Mouse (Mus musculus) 3T3-L1 (cell line): ENCODE results near the gene Rab3il1.
A peak's percentile ranks its signal among the peaks of the same experiment; 100 is the strongest.

Experiments used
- DNase-seq: peaks from one replicate; pipeline ENCODE4 v3.0.0-alpha.2; 2015; ENCODE audit warnings: low read depth, low spot score

Rab3il1 gene

DNA sequence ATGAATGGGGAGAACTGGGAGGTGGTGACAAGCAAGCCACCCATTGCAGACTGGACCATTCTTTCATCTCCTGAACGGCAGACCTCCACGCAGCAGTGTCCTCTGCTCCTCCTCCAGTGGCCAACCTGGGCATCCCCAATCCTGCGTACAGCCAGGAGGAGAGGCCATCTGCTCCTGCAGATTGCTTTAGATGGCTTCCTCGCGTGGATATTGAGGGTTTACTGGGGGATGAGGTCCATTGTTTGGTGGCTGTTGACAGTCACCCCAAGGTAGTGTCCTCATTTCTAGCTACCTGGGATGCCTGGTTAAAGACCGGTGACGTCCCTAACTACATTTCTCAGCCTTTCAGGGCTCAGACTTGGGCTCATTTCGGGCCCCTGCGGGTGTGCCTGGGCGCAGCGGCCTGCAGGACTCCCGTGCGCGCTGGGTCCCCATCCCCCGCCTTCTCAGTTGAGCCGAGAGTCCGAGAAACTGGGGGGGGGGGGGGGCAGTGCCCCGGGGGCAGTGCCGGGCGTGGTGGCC is 39.5 kb downstream of the Rab3il1 start:
- DNase-seq: no peak

DNA sequence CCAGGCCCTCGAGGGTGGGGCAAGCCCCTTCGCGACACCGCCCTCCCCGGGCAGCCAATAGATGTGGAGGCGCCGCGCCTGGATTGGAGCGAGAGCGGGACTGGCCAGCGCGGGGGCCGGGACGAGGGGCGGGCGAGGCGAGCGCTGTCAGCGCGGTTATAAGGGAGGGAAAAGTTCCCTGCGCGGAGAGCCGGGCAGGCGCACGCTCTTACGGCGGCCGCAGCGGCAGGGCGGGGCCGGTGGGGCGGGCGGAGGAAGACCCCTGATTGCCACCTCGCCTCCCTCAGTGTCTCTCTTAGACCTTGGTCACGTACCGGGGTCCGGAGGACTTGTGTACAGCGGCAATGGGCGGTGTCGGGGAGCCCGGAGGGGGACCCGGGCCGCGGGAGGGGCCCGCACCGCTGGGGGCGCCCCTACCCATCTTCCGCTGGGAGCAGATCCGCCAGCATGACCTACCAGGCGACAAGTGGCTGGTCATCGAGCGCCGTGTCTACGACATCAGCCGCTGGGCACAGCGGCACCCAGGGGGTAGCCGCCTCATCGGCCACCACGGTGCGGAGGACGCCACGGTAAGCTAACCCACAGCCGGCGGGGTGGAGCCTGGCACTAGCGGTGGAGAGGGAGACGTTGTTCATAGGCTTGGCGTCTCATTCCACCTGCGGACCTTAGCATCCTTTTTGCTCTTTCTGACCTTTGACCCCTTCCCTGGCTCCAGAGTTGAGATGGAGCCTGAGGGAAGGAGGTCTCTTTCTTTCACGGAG is 40.1 kb downstream of the Rab3il1 start, which contains the start of gene Fads3:
Fads3 (plus strand) TSS at position 182 of the 761 bp plus-strand sequence.
- peak; percentile 68 for DNase-seq

DNA sequence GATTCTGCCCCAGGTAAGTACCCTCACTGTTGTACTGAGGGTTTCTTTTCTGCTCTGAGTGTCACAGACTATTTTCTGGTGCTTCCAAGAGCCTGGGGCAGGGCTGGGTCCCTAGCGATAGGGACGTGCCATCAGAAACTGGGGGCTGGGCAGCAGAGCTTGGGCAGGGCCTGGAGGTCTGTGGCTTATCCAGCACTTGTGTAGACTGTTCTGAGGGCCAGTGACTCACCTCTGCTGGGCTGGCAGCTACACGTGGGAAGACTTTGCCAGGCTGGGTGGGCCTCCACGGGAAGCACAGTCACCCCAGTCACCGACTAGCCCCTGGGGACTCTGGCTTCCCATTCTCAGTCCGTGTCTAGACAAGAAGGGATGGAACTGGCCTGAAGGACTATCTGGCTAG is 40.8 kb downstream of the Rab3il1 start:
- peak; percentile 87 for DNase-seq

DNA sequence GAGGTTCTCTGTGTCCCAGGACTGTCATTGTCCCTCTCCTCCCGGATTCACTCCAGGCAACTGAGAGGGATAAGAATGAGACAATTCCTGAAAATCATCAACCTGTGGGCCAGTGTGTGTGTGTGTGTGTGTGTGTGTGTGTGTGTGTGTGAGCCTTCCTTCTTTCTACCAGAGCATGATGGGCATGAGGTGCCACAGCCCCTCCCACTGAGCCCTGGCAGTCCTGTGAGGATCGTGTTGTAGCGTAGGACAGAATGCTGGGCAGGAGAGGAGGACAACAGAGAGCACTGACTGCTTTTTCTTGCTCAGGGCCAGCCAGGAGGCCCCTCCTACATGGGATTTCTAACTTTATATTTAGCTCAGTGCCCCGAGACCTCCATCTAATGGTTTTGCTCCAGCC is 41.3 kb downstream of the Rab3il1 start:
- DNase-seq: peak; percentile 80

DNA sequence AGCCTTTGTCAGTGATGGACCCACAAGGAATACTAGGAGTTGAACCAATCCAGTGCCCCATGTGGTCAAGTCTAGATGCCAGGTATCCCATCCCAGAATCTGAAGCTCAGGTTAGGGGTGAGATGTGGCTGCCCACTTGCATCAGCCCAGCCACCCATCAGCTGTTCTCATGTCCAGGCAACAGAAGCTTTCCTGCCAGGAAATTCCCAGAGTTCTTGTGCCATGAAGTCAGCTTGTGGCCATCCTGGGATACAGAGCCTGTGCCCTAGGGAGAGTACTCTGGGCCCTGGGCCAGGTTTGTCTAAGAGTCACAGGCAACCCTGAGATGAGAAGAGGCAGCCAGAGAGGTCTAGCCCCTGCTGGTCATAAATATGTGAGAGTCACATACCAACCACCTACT is 42.2 kb downstream of the Rab3il1 start:
- DNase-seq: peak; percentile 100

DNA sequence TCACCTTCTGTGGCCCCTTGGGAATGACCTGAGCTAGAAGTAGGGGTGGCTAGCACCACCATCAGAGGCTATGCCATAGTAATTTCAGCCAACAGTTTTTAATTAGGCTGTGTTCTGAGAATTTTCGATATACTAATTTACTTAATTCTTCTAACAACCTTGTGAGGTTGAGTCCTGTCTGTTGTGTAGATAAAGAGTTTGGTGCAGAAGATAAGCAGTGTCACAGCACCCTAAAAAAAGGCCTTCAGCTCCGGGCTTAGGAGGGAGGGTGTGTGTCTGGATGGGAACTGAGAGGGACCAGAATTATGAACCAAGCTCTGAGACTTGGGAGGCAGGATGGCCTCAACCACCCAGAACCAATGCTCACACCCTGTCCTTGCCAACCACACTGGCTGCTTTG is 44.2 kb downstream of the Rab3il1 start:
- no peak for DNase-seq

DNA sequence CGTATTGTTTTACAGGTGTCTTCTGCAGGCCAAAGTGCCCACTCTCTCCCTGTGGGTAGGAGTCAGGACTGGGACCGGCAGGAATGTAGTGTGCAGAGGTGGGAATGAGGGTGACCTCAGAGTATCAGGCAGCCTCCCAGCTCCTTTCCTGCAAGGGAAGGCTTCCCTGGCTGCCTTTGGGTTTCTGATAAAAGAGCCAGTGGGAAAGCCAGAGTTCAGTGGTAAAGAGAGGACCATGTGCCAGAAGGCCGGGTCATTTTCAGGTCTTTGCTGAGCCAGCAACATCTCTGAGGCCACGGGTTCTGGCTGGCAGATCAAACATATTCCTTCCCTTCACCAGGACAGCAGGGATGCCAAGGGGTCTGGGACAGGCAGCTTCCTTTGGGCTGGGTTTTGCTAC is 44.9 kb downstream of the Rab3il1 start:
- DNase-seq: peak; percentile 40

DNA sequence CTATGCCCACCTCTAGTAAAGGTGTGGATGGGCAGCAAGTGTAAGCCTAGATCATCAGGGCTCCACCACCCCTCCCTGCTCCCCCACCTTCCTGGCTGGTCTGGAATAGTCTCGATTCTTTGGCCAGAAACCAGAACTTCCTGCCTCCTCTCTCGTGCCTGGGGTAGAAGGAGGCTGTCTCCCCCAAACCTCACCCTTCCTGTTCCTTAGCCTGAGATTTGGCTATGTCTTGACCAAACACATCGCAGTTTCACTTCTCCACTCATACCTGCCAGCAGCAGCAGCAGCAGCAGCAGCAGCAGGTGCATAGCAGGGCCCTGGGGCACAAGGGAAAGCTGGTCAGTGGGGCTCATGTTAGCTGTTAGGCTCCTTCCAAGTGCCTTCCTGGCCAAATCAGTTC is 45.5 kb downstream of the Rab3il1 start:
- no peak for DNase-seq

DNA sequence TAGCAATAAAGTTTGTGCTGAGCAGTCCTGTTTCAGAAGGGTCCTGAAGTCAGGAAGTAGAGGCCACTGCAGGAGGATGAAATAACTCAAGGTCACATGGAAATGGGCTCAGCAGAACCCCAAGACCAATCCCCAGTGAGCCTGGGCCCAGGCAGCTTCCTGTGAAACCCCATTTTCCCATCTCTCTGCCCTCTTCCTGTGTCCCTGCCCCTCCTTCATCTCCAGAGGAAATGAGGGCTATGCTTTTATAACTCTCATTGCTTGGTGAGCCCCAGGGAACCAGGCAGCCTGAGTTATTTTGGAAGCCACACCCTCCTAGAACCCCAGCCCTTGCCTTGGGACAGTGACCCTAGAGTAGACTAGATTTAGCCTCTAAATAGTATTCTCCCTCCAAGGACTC is 48.1 kb downstream of the Rab3il1 start:
- DNase-seq: no peak

DNA sequence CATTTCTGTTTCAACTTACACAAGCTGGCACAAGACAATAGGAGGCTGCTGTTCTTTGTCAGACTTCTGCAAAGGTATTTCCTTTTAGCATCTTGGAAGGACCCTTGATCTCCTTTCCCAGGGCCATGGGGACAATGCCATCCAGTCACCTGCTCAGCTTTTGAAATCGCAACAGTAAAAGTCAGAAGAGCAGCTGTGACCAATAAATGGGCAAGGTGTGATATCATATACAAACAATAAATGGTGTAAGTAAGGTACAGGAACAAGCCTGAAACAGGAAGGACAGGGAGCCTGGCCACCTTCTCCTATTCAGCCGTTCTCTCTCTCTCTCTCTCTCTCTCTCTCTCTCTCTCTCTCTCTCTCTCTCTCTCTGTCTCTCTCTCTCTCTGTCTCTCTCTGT is 49.0 kb downstream of the Rab3il1 start:
- no peak for DNase-seq

DNA sequence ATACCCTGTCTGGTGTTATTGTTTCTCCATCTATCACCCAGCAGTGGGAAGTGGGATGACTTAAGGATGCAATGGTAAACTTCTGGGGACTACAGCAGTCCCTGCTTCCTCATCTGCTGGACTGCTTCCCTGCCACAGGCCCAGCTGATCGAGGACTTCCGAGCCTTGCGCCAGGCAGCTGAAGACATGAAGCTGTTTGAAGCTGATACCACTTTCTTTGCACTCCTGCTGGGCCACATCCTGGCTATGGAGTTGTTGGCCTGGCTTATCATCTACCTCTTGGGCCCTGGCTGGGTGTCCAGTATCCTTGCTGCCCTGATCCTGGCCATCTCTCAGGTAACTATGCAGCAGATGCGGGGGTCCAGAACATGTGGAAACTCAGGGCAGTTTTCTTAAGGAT is 51.2 kb downstream of the Rab3il1 start:
- no peak for DNase-seq

DNA sequence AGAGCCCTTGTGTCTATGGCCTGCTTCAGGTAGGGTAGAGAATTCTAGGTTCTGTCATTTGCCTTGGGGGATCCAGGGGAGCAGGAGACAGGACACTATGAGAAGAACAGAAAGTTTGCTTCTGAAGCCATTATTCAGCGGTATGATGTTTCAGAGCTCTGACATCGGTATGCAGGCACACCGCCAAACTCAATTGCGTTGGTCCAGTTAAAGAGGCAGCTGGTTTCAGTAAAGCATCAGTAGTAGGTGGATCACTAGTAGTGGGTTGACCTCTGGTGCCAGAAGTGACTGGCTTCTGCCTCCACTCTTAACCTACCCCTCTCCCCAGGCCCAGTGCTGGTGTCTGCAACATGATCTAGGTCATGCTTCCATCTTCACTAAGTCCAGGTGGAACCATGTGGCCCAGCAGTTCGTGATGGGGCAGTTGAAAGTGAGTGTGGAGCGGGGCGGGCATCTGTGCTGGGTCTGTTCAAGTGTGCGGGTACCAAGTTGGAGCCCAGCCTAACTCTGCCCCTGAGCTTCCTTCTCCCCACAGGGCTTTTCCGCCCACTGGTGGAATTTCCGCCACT is 52.3 kb downstream of the Rab3il1 start:
- DNase-seq: peak; percentile 60

DNA sequence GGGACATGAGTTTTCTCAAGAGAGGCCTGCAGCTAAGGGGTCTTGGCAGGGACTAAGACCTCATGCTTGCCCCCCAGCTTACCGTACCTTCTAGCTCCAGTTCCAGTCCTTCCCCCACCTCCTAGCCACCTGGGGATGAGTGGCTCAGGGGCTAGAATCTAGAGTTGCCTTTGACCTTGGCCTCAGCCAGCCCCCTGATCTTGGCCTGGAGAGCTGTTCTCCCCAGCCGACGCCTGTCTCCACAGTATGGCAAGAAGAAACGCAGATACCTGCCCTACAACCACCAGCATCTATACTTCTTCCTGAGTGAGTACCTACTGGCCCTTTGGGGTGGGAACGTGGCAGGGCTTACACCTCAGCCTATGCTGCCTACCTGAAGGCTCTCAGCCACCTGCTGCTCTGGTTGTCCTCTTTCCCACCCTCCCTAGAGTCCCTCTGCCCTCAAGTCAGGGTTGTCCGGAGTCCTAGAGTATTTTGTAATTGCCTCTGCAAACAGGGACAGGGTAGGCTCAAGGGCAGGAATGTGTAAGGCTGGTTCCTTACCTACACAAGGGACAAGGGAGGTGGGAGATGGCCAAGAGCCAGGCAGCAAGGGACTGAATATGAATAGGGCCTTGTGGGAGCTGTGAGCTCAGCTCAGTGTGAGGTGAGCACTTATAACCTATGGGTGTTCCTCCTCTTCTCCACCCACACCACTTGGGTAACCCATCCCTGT is 53.0 kb downstream of the Rab3il1 start:
- no peak for DNase-seq

DNA sequence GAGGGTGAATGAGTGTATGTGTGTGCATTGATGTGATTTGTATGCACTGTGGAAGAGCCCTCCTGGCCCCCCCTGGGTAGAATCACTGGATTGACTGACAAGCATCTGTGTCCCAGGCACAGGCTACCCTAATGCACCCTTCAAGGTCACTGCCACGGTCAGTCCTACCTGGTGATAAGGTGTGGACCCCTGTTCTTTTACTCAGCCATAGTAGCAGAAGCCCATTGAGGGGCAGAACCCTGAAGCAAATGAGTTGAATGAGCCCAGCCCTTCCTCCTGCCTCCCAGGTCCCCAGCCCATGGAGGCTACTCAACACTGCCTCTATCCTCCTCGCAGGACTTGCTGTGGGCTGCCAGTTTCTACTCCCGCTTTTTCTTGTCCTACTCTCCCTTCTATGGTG is 53.8 kb downstream of the Rab3il1 start:
- DNase-seq: no peak

DNA sequence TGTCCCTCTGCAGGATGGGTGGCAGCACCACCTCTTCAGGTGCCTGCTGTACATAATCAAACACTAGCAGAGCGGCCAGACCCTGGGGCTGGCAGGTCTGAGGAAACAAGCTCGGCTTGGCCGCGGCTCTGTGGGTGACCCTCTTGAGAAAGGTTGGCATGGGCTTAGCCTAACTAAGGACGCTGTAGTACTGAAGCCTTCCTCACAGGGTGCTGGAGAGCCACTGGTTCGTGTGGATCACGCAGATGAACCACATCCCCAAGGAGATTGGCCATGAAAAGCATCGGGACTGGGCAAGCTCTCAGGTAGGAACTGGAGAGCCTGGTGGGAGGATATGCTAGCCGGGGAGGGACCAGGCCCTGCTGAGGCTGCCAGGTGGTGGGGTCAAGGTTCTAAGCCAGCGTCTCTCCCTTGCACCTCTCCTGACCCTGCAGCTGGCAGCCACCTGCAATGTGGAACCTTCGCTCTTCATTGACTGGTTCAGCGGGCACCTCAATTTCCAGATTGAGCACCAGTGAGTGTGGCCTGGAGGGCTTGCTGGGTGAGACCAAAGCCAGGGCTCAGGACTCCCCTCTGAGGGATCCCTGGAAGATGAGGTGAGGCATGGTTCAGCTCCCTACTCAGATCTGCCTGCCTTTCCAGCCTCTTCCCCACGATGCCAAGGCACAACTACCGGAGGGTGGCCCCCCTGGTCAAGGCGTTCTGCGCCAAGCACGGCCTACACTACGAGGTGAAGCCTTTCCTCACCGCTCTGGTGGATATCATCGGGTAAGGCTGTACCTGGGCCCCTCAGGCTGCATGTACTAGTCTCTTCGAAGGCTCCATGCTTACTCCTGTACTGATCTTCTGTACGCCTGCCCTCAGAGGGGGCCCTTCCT is 54.6 kb downstream of the Rab3il1 start:
- DNase-seq: no peak

DNA sequence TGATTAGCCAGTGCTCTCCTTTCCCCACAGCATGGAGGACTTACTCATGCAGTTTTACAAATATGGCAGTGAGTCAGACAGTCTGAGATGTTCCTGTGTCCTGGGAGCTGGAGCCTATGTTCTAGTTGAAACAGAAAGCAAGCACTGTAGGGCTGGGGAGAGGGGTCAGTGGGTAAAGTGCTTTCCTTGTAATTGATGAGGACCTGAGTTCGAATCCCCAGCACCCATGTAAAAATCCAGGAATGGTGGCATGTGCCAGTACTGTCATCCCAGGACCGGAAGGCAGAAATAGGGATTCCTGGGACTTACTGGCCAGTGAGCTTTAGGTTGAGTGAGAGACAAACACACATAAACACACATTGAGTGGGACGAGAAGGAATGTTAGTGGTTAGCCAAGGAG is 55.2 kb downstream of the Rab3il1 start:
- peak; percentile 48 for DNase-seq

DNA sequence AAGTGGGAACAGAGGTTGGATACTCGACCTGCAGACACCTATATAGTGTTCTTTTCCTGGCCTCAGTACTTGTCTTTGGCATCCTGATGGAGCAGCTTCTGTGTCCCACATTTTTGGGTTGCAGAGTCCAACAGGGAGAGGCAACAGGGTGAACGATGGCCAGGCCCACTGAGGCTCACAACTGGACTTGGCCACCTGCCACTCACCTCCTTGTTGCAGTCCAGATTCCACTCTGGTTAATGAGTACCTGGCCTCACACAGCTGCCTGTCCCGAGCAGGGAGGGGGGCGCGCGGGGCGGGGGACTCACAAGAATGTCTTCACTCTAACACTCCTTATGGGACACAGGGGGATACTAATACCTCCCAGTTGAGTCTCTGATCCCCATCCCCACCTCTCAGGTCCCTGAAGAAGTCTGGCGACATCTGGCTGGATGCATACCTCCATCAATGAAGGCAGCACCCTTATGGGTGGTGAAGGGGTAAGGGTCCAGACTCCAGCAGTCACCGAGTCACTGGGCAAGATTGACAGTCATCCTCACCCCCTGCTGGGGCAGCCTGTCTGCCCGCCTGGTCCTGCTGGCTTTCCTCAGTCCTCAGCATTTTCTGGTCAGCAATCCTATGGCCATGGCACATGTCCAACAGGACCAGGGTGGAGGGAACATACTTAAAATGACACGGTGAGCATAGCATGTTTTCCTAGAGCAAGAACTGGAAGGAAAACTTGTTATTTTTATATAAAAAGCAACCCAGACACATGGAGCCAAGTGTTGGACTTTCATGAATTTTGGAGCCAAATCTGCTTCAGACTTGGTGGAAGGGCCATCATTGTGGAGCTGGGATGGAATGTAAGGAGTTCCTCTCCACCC is 56.2 kb downstream of the Rab3il1 start:
- no peak for DNase-seq

DNA sequence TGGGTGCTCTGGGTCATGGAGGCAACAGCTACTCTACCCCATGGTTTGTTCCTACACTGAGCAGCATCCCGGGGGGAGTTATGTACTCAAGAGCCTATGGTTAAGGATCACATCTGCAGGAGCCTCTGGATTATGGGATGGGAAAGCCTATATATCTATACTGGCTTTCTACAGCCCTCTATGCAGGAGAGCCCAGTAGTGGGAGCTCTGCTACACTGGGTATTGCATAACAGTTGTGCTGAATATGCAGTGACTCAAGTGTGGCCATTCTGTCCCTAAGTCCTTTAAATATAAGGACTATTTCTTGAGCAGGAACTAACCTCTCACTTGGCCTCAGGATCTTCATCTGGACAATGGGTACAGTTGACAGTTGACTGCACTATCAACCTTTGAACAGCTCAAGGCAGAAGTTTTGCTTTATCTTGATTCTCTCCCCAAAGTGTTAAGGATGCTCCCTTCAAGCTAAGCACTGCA is 56.9 kb downstream of the Rab3il1 start:
- no peak for DNase-seq

DNA sequence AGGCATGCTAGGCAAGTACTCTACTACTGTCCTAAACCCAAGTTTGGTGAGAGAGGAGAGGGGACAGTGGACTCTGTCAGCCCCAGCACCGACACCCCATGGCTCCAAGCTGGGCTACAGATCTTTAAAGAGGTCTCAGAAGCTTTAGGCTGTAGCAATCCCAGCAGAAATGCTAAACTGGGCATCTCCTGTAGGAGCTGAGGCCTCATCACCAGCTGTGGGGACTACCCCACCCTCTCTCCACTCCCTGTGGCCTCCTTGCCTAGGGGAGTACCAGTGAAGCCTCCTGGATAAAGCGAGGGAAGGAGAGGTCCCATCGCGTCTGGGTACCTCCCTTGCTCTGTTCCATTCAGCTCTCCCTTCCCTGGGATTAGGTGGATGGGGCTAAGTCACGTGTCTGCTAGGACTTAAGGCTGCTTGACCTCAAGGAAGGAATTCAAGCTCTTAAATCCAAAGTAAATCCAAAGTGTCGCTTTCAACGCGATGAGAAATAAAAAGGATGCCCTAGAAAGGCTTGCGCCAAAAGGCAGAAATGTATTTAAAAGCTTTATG is 57.5 kb downstream of the Rab3il1 start:
- DNase-seq: no peak

DNA sequence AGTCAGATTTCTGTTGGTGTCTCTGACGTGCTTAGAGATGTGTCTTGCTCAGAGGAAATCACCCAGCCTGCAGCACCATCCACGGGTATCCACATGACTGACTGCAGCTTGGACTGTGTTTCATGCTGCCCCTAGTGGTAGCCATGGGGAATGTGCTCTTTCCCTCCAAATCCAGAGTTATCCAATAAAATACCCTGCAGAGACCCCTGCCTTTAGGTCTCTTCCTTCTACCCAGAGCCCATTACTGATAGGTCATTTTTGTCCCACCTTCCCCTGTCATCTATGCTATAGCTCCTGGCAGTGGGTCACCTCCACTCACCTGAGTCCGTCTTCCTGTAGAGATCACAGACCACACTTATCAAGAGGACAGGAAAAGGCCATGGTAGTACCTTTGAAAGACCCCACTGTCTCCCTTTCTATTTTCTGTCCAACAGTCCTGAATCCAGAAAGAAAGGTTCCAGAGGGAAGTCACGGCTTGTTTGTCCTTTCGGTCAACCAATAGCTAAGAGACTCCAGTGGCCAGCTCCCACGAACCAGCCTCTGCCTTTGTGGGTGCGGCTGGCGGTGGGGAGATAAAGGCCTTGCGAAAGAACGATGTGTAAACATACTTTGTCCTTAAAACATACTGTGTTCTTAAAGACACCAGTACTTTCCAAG is 58.6 kb downstream of the Rab3il1 start:
- DNase-seq: peak; percentile 78
